Mouse (Mus musculus) cerebellum, adult 2 months (tissue): ENCODE measurements at regions not wholly inside any gene's neighbourhood (a gene's known extent, or its start where the extent isn't known, plus 50 kb on each side); places are given as distances from the start of the nearest gene placed in this dataset.

Experiments used
- DNase-seq, 2 experiments: peaks; one replicate each; pipeline ENCODE4 v3.0.0; 2021
- H3K27ac ChIP-seq: fragments of 200-500 bp; 2 replicates; pipeline ENCODE4 v1.5.1; 2012; ENCODE audit warnings: low read length, control low read depth, inconsistent platforms; ENCODE audit not compliant: insufficient read depth
- H3K27me3 ChIP-seq: fragments of 200-500 bp; 2 replicates; pipeline ENCODE4 v1.6.1; 2012; ENCODE audit warnings: inconsistent platforms, mild to moderate bottlenecking, low read length, moderate library complexity; ENCODE audit not compliant: control insufficient read depth, insufficient read depth
- H3K4me1 ChIP-seq: fragments of 200-500 bp; 2 replicates; pipeline ENCODE4 v1.6.1; 2011; ENCODE audit warnings: low read length; ENCODE audit not compliant: control insufficient read depth, insufficient read depth
- H3K4me3 ChIP-seq: fragments of 200-500 bp; replicated peaks from 2 replicates; pipeline ENCODE3; 2011; ENCODE audit warnings: mild to moderate bottlenecking, low read depth, low read length, control low read depth; ENCODE audit not compliant: insufficient read depth
- CTCF ChIP-seq: fragments of 200-500 bp; IDR thresholded peaks from 2 replicates; pipeline ENCODE4 v1.5.1; 2011; ENCODE audit warnings: low read depth, mild to moderate bottlenecking, control low read depth, low read length, moderate library complexity, borderline replicate concordance; ENCODE audit not compliant: insufficient read depth
- POLR2A ChIP-seq: fragments of 200-500 bp; IDR thresholded peaks from 2 replicates; pipeline ENCODE4 v1.6.1; 2011; ENCODE audit warnings: low read length, control low read depth, borderline replicate concordance; ENCODE audit not compliant: insufficient read depth
- WGBS: fragments of 180-500 bp; shearing (Covaris S2); methylation state at CpG from one replicate; pipeline ENCODE4 v1.1.7; 2018; 5-methylcytosine and 5-hydroxymethylcytosine counted together

GRCm38 (mm10) chr12:77155626-77156025 is 82.3 kb upstream of the Fut8 start:
- H3K4me1 ChIP-seq: no peaks in the 10 kb centered on the region
- no peaks in the 10 kb centered on the region for H3K27me3 ChIP-seq
- TF ChIP-seq POLR2A (no peak), CTCF (no peak)
- 80% methylated on average over 6 of the region's 6 CpGs for WGBS
- no peak for DNase-seq
- H3K4me3 ChIP-seq: no peak overlapping the region
- H3K27ac ChIP-seq: no peak overlapping the region

- TF ChIP-seq CTCF (no peak), POLR2A (no peak)
- Histone ChIP-seq H3K27ac (no peak overlapping the region), H3K4me3 (no peak overlapping the region), H3K4me1 (no peaks in the 10 kb centered on the region), H3K27me3 (no peaks in the 10 kb centered on the region)
- DNase-seq: no peak
- 91% methylated on average over 2 of the region's 2 CpGs for WGBS
These were observed 86.5 kb upstream of the Fut8 start for GRCm38 (mm10) chr12:77151471-77151870.

- TF ChIP-seq POLR2A: no peak
- no peak for TF ChIP-seq CTCF
- no peak for DNase-seq
- Histone ChIP-seq H3K4me1 (no peaks in the 10 kb centered on the region), H3K4me3 (no peak overlapping the region), H3K27ac (no peak overlapping the region), H3K27me3 (no peaks in the 10 kb centered on the region)
These were observed 88.1 kb upstream of the Fut8 start for GRCm38 (mm10) chr12:77149835-77150234.

GRCm38 (mm10) chr12:77148146-77148545 is 89.8 kb upstream of the Fut8 start:
- Histone ChIP-seq H3K27ac (no peak overlapping the region), H3K27me3 (no peaks in the 10 kb centered on the region), H3K4me3 (no peak overlapping the region), H3K4me1 (no peaks in the 10 kb centered on the region)
- DNase-seq: no peak
- 93% methylated on average over 2 of the region's 2 CpGs for WGBS
- TF ChIP-seq POLR2A (no peak), CTCF (no peak)

- TF ChIP-seq CTCF (no peak), POLR2A (no peak)
- Histone ChIP-seq H3K27me3 (no peaks in the 10 kb centered on the region), H3K4me1 (peaks cover 5% of the 10 kb centered on the region; the same call in 1 of the 2 replicates), H3K4me3 (no peak overlapping the region), H3K27ac (no peak overlapping the region)
- DNase-seq: no peak
- 58% methylated on average over 3 of the region's 3 CpGs for WGBS
These were observed 94.0 kb upstream of the Fut8 start for GRCm38 (mm10) chr12:77143958-77144357.

GRCm38 (mm10) chr12:77143521-77143920 is 94.4 kb upstream of the Fut8 start:
- Histone ChIP-seq H3K4me1 (peaks cover 5% of the 10 kb centered on the region; the same call in 1 of the 2 replicates), H3K27me3 (no peaks in the 10 kb centered on the region), H3K4me3 (no peak overlapping the region), H3K27ac (no peak overlapping the region)
- WGBS: 77% methylated on average over 6 of the region's 6 CpGs
- DNase-seq: no peak
- no peak for TF ChIP-seq POLR2A
- TF ChIP-seq CTCF: no peak

GRCm38 (mm10) chr12:77143105-77143504 is 94.8 kb upstream of the Fut8 start:
- Histone ChIP-seq H3K27ac (no peak overlapping the region), H3K4me1 (peaks cover 5% of the 10 kb centered on the region; the same call in 1 of the 2 replicates), H3K4me3 (no peak overlapping the region), H3K27me3 (no peaks in the 10 kb centered on the region)
- DNase-seq: no peak
- 96% methylated on average over 12 of the region's 12 CpGs for WGBS
- no peak for TF ChIP-seq CTCF
- TF ChIP-seq POLR2A: no peak

- Histone ChIP-seq H3K4me3 (no peak overlapping the region), H3K4me1 (peaks cover 5% of the 10 kb centered on the region; the same call in 1 of the 2 replicates), H3K27me3 (no peaks in the 10 kb centered on the region), H3K27ac (no peak overlapping the region)
- no peak for DNase-seq
- WGBS: 91% methylated on average over 4 of the region's 4 CpGs
- no peak for TF ChIP-seq CTCF
These were observed 95.7 kb upstream of the Fut8 start for GRCm38 (mm10) chr12:77142224-77142623.
